Mouse (Mus musculus) cerebral cortex, adult 2 months (tissue): ENCODE results near the gene Stum.

Source experiments
- WGBS: fragments of 180-500 bp; shearing (Covaris S2); methylation state at CpG from one replicate; pipeline ENCODE4 v1.1.7; 2018; 5-methylcytosine and 5-hydroxymethylcytosine counted together

Gene Stum

DNA sequence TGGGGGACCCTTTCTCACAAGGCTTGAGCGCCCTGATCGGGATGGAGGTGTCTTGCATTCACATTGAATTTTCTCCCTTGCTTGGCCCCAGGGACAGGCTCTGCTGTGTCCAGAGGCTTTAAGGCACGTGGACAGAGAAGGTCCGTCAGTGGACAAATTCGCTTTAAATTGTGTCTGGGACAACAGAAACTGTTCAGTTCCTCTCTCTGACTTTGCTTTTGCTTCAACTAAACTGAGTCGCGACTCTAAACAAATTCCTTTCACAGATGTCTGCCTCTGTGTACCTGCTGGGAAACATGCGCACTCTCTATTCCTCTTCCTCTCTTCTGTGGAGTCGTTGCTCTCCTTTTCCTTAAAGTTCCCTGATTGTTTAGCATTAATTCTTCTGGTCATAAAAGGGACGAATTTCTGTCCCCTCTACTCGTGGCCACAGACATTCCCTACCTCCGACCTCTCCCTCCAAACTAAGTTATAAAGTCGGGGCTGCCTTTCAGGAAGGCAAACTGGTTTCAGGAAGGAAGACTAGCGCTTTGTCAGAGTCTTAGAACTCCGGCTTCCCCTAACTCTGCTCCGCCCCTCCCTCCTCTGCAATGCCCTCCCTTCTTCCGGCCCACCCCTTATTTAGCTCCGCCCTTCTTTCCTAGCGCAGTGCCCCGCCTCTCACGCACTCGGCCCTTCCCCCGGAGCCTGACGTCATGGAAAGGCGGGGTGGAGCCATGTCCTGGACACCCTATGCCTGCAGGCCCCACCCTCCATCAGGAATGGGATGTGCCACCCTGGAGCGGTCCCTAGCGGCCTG lies 96.2 kb downstream of the Stum start:
- WGBS = 7% methylated on average over 27 of the region's 27 CpGs

DNA sequence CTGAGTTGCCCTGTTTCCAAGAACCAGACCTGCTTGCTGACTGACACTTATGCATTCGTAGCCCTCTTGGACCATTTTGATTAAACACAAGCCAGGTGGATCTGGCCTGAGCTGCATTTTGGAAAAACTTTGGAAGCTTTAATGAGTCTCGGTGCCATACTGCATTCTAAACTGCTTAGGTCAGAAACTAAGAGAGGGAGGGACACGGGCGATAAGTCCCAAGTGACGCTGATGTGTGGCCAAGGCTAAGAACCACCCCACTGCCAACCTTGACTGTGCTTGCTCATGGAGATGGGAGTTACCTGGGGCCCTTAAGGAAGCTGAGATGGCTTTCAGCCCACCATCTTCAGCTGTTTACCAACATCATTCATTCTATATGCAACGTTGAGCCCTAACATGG lies 98.0 kb downstream of the Stum start:
- 82% methylated on average over 6 of the region's 6 CpGs for WGBS

- 44% methylated on average over 10 of the region's 10 CpGs for WGBS
These were observed 98.8 kb downstream of the Stum start for GRCm38 (mm10) chr1:180384486-180384885.

- 96% methylated on average over 8 of the region's 8 CpGs for WGBS
These were observed 99.4 kb downstream of the Stum start for GRCm38 (mm10) chr1:180383884-180384283.
